Mouse (Mus musculus) yolk sac, embryonic 10.5 days (tissue): ENCODE data around the gene Got1.
"Not testable (repeated sequence)": the region's sequence is repeated elsewhere in the genome, so short reads cannot be mapped to it uniquely, and the experiment has no call there.

Source experiments
- DNase-seq: peaks from one replicate; pipeline ENCODE4 v3.0.0-alpha.2; 2017; ENCODE audit warnings: low spot score

Got1 gene

DNA sequence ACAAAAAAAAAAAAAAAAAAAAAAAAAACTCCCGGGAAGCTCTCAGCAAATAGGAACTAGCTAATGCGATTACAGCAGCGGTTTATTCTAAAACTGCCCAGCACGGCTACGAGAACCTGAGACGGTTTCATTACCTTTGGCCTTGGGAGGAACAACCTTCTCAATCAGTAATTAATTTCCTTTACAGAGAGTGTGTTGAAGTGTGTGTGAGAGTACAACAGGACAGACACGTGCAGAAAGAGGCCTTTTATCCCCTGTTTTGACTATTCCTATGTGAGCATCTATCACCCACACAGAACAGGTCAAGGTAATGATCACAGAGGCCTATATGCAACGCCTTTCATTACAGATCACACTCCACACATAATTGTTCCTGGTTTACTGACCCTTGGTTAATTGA, 3.0 kb downstream of the Got1 start:
- no peak for DNase-seq

DNA sequence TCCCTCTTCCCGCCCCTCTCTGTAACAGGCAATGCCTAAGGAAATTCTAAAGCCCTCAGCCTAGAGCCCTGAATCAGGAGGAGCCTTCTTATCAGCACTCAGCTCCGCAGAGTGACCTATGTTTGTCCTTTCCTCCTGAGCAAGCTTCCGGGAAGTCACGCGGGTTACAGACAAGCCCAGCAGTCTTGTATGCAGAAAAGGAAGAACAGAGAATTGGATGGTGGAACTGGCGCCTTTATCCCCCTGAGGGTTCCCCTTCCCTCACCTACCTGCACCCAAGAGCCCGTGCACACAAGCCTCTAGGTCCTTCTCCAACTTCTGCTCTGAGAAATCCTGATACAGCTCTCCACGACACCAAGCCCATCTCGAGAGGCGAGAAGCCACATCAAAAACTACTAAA, 4.0 kb downstream of the Got1 start:
- peak; percentile 72 for DNase-seq

DNA sequence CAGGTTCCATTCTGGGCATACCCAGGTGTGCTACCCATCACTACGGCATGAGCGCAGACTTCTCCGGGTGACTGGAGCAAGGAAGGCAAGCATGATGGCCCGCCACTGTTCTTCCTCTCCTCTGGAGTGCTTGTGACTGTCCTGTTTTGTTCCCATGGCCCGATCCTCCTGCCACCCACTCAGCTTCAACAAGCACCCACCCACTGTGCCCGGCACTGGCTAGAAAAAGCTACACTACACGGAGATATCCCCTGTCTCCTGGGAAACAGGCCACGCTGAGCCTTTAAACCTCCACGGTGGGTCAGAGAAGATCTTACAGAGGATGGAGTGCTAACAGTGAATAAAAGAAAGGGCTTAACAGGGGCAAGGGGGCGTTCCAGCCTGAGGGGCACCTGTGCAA, 5.2 kb downstream of the Got1 start:
- no peak for DNase-seq

DNA sequence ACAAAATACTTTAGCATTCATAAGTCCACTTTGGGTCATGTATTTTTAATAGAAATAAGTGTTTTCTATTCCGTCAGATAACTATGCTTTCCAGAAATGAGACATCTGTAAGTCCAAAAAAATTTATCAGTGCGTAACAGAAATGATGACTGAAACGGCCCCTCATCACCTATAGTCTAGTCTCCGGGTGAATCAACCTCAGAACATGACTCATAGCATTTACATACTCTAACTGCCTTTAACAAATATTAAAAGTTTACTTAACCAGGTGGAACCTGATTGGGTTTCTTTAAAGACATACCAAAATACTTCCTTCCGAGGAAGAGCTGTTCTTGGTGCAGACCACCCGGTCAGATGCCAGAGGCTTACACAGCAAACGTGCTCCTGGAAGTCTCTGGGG, 6.1 kb downstream of the Got1 start:
- DNase-seq = no peak

DNA sequence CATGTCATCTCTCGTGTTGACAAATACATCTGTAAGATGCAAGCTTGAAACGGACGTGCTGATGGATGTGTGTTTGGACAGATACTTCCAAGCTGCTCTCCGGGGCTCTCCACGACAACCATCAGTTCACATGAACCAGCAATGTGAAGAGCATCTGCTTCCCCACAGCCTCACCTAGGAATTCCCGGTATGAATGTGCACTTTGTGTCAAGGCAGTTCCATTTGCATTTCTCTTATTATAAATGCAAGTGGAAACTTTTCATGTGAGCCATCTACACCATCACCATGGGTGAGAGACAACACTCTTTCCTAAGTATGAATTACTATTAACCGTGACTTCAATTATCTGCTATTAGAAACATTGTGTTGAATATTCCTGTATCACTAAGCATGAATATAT, 6.6 kb downstream of the Got1 start:
- no peak for DNase-seq

DNA sequence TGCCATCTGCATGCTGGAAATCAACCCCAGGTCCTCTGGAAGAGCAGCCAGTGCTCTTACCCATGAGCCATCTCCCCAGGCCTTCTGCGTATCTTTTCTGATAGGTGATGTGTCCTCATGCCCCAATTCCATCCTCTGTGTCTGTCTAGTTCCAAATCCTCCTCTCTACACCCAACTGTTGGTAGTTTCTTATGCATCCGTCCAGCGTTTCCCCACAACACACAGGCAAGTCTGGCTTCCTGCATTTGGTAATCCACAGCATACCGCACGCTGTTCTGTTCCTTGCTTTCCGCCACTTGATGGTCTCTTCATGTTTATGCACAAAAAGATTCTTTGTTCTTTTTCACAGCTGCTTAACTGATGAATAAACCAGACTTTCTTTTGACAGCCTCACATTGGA, 7.1 kb downstream of the Got1 start:
- DNase-seq = no peak

DNA sequence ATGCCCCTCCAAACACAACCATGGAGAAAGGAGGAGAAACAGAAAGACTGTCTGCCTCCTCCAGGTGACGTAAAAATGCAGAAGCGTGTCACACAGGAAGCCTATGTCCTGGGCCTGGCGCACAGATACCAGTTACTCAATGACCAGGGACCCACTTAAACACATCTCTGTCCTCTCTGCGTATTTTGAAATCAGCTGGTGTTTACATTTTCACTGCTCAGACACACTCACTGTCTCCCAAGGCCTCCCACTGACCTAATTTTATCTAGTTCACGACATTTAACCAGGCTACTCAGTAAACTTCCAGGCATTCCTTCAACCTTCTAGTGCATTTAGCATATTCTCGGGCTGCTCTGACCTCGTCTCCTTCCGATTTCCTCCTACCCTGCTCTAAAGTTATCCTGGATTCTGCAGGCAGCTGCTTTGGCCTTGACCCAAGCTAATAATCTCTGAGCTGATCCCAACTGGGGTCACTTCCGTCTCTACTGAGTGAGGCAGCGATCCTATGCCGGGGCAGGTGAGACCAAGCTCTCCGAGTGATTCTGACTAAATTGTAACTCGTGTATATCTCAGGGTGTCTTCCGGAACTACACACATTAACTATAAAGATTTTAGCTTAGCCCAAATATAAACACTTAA, 7.9 kb downstream of the Got1 start:
- DNase-seq = peak; percentile 73

DNA sequence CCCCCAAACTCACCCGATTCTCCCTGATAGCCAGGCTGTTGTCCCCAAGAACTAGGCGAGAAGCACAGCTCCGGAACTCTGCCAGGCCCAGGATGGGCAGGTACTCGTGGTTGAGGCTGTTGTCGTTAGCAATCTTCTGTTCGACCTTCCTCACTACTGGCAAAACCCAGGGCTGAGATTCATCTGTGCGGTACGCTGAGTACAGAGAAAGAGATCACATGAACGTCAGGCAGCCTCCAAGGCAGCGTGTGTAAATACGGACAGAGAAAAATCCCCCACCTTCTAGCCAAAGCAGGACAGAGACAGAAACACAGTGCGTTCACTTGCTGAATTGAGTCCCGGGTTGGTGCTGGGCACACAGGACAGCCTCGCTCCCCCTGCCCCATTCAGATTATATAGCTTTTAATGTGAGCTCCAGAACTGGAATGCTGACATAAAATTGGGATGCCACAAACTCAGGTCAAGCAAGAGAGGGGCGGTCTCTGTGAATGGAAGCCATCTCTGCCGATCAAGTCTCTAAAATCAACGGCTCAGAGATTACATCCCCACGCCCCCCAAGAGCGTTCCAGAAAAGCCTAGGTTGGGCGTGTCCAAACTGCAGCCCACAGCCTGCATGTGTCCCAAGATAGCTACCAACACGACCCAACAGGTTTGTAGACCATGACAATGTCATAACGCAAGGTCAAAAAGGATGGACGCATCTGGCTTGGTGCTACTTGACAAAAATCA, 8.6 kb downstream of the Got1 start:
- no peak for DNase-seq

DNA sequence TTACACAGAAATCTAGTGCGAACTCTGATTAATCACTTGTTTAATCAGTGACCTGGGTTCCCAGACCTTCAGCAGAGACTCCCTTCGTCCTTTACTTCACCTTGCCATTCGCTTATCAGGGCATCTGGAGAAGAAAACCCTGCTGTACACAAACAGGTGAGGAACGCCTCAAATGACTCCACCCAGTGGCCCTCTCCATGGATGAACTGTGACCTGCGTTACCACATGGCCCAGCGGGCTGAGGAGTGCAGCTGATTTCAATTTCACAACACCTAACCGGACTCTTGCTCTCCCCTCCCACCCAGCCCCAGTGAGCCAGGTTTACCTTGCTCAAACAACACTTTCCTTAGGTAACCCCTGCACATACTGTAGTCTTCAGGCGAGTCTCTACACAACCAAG, 10.5 kb downstream of the Got1 start:
- peak; percentile 87 for DNase-seq

DNA sequence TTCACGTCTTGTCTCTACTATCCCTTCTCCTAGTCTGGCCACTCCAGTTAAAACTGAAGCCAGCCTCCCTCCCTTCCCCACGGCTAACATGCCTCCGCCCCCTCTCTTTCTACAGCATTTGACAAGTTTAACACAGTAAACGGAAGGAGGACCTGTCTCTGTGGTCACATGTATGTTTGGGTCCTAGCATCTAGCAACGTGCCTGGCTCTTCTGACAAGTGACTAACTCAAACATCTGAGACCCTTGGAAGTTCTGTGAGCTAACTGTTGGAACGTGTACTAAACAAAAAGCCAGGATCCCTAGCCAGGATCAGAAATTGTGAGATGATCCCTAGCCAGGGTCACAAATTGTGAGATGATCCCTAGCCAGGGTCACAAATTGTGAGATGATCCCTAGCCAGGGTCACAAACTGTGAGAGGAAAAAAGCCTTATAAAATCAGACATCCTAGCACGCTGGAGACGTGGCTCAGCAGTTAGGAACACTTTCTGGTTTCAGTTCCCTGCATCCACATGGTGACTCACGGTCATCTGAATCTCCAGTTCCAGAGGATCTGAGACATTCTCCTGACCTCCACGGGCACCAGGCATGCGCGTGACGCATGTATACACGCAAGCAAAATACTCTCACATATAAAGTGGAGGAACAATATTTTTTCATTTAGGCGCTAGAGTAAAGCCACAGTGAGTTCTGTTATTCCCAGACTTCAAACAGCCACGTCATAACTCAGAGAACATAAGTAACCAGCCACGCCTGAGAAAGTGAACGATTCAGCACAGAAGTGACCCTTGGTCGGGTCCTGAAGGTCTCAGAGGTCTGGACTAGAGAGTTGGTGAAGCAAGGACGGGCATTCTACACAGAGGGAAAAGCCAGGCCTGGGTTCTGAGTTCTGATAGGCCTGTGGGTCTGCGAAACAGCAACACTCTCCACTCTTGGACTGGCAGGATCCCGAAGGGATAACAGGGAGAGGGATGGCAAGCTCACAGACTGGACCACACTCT, 12.5 kb downstream of the Got1 start:
- peak; percentile 58 for DNase-seq

DNA sequence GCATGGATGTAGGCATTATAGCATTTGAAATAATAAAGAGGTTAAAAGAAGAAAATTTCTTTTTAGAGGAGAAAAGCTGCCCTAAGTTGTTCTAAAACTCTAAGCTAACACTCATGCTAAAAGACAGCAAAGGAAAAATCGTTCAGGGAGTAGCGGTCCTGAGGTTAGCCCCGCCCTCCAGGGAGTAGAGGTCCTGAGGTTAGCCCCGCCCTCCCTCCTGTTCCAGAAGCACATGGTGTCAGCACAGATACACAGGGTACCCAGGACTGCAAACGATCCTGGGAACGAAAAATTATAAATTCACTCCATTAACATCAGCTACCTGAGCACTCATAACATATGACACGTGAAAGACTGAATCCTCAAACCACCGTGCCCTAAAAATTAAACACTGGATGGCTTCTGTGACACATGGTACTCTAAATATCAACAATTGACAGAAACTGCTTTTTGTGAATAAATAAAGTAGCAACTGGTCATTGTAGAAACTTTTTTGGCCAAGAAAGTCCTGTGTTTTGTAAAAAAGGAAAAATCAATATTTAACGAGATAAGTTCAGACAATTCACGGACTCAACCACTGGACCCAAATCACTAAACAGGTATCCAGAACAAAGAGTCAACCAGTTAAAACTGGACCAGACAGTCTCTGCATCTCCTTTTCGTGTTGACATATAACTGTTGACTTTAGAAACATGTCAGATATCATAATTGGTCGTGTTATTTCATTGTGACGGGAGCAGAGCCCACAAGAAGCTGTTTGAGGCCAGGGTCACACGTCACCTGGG, 13.8 kb downstream of the Got1 start:
- no peak for DNase-seq

DNA sequence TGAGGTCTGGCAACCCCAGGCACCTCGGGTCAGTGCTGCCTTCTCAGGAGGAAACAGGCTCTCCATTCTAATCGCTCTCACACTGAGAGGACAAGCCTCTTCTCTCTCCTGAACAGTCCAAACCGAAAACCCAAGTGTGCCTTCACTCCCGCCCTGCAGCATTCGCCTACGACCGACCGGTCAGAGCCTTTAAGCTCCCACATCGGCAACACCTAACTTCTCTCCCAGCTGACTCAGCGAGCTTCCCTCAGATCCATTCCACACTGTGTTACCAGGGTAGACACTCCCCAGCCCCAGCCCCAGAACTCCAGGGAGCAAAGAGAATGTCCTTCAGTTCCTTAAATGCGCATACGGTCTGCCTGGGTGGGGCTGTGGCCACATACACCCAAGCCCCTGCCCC, 19.0 kb downstream of the Got1 start:
- DNase-seq = no peak

DNA sequence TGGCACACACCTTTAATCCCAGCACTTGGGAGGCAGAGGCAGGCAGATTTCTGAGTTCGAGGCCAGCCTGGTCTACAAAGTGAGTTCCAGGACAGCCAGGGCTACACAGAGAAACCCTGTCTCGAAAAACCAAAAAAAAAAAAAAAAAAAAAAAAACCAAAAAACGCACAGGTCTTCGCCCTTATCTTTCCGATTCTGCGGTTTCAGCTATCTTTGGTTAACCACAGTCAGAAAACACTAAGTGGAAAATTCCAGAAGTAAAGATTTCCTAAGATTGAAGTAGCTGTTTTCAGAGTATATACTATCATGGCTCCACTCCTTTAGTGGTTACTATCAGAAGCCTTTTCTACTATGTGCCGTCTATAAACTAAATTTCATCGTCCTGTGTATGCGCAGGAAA, 20.8 kb downstream of the Got1 start:
- not testable (repeated sequence) for DNase-seq

DNA sequence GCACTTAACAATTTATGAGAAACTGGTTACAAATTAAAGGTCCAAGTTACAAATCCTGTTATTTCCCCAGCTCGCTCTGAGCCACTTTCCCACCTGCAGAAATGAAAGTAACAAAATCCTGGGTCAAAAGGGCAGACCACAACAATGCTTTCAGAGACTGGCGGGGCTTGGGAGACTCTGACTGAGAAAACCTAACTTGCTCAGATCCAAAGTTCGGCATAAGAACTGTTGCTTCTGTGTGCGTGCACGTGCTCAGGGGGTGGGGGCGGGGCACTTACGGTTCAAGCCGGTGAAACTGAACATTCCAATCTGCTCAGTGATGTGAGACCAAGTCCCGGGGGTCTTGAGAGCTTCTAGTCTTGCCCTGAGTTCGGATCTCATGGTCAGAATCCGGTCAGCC, 21.8 kb downstream of the Got1 start:
- peak; percentile 69 for DNase-seq

DNA sequence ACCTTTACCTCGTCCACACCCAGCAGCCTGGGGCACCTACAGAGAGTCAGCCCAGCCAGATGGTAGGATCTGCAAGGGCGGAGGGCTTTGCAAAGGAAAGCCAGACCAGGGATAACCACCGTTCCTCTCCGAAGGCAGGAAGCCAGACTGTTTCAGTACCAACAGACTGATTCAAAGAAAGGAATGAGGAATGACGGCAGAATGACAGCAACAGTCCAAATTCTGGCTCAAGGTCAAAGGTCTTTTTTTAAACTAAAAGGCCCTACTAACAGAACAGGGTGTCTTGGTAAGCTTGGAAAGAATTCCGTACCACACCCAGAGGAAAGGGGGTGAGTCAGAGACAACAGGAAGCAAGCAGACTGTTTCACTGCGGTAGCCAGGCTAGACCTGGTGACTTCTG, 25.5 kb downstream of the Got1 start:
- DNase-seq = no peak

DNA sequence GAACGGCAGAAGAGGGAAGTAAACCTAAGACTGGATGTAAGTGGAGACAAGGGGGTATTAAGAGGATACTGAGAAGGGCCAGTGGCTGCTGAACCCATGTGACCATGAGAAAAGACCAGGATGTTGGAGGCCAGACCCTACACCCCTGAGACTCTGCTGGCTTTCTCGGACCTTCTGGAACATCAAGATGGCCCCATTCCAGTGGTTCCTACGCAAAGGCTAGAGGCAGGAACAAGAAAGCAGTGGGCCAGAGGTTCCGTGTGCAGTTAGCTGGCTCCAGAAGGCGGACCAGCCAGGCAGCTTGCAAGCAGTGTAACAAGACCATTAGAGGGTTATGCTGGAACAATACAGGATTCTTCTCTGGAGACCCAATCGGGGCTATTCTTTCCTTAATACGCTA, 27.0 kb downstream of the Got1 start:
- no peak for DNase-seq

DNA sequence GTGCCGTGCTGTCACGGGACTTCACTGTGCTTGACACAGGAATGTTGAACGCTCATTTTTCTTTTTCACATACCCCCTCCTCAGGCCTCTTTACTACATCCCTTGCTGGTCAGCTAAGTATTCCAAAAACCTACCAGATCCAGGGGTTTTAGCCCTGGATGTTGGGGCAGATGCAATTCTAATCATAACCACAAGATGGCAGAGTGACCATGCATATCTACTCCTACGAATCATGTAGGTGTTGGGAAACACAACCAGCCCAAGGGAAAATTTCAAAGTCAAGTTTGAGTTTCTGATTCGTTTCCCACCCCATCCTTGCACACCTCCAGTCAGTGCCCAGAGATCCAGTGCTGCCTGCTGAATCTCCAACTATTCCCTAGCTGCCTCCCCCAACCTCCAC, 28.6 kb downstream of the Got1 start:
- peak; percentile 55 for DNase-seq

DNA sequence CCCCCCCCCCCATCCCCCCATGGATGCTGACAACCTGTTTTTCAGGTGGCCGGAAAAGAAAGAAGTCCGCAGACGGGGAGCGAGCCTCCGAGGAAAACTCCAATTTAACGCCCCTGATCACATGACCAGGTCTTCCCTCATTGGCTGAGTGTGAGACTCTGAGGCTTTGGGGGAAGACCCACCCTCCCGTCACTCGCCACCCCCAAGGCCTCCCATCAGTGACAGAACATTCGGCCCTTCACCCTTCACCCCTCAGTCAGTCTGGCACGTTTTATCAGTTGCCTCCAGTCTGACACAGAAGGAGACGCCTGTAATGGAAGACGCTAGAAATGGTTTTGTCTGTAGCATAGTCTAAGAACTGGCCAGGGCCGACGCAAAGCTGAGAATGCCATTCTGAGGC, 29.5 kb downstream of the Got1 start:
- peak; percentile 9 for DNase-seq

DNA sequence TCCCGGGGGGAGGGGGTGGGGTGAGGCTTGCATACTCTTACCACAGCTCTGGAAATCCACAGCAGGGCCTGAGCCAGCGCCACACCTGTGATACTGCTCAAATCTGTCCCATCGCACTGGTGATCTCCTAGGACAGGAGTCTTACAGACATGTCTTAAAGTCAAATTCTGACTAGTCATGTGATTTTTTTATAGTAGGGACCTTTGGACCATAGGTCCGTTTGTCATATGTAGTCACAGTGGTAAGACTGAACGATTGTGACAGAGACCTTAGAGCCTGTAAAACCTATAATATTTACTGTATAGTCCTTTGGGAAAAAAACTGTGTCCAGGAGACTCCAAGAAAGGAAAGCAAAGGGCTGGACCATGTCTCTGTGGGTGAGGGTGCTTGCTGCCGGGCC, 30.5 kb downstream of the Got1 start:
- no peak for DNase-seq

DNA sequence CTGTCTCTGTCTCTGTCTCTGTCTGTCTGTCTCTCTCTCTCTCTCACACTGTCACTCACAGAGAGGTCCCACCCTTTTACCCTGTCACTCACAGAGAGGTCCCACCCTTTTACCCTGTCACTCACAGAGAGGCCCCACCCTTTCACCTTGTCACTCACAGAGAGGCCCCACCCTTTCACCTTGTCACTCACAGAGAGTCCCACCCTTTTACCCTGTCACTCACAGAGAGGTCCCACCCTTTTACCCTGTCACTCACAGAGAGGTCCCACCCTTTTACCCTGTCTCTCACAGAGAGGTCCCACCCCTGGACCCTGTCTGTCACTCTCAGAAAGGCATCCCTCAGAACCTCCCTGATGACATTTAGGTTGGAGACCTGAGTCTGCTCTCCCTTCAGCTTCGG, 31.1 kb downstream of the Got1 start:
- DNase-seq = not testable (repeated sequence)

DNA sequence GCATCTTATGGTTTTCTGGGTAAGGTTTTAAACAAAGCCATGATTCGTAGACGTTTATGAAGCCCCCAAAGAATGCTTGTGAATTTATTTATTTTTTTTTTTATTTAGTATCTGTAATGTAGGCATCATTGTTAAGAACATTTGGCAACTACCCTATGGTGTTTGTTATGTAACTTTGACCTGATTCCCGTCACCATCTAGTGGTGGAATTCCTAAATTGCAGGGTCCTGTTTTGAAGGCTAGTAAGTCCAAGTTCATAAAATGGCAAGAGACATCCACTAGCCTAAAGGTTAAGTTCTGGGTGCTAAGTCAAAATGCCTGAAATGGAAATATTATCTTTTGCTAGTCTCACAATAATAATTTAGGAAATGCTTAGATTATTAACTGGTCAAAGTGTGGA, 37.0 kb downstream of the Got1 start:
- no peak for DNase-seq

DNA sequence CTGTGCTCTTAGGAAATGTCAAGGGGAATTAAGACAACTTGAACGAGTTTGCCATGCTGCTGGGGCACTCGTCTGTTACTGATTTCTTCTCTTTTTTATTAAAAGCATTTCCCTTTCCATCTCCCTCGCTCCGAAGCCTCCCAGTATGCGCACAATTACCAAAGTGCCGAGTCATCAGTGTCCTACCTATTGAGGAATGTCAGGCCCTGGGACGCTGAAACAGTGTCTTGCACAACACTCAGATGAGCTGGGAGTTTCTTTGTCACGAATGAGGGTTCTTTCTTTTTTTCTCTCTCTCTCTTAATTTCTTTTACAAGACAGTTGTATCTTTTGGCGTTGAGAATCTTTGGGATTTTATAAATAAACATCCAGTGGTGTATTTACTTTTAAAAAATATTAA, 43.9 kb downstream of the Got1 start:
- DNase-seq = no peak
